Mouse (Mus musculus) hindbrain, embryonic 15.5 days (tissue): ENCODE measurements at regions not wholly inside any gene's neighbourhood (a gene's known extent, or its start where the extent isn't known, plus 50 kb on each side); places are given as distances from the start of the nearest gene placed in this dataset.

ENCODE experiments used
- ATAC-seq: fragments of 200-750 bp; cut with Nextera tagmentation; 2 replicates; pipeline ENCODE4 v1.8.0; 2017; ENCODE audit warnings: low read depth, moderate number of reproducible peaks, moderate TSS enrichment; ENCODE audit not compliant: low FRiP score
- H3K27ac ChIP-seq: fragments of 300-500 bp; sonication (generic); replicated peaks from 2 replicates; pipeline ENCODE4 v1.5.1; 2015; ENCODE audit warnings: mild to moderate bottlenecking, inconsistent platforms
- H3K27me3 ChIP-seq: fragments of 300-500 bp; sonication (generic); 2 replicates; pipeline ENCODE4 v1.6.1; 2015; ENCODE audit warnings: control low read depth, inconsistent platforms
- H3K36me3 ChIP-seq: fragments of 300-500 bp; sonication (generic); 2 replicates; pipeline ENCODE4 v1.6.1; 2015; ENCODE audit warnings: control low read depth, inconsistent platforms
- H3K4me1 ChIP-seq: fragments of 300-500 bp; sonication (generic); replicated peaks from 2 replicates; pipeline ENCODE4 v1.6.1; 2015; ENCODE audit warnings: control low read depth, inconsistent platforms
- H3K4me2 ChIP-seq: fragments of 300-500 bp; sonication (generic); 2 replicates; pipeline ENCODE4 v1.6.1; 2015; ENCODE audit warnings: moderate library complexity, mild to moderate bottlenecking, inconsistent platforms
- H3K4me3 ChIP-seq: fragments of 300-500 bp; sonication (generic); 2 replicates; pipeline ENCODE4 v1.5.1; 2015; ENCODE audit warnings: mild to moderate bottlenecking, inconsistent platforms
- H3K9ac ChIP-seq: fragments of 300-500 bp; sonication (generic); 2 replicates; pipeline ENCODE4 v1.6.1; 2015; ENCODE audit warnings: inconsistent platforms
- H3K9me3 ChIP-seq: fragments of 300-500 bp; sonication (generic); 2 replicates; pipeline ENCODE4 v1.6.1; 2016; ENCODE audit warnings: control low read depth, inconsistent platforms
- WGBS: fragments of 180-500 bp; shearing (Covaris S2); methylation state at CpG from one replicate; pipeline ENCODE4 v1.1.7; 2015; 5-methylcytosine and 5-hydroxymethylcytosine counted together

GRCm38 (mm10) chr4:30408525-30408924 is 1555.4 kb upstream of the Map3k7 start:
- H3K9me3 ChIP-seq: no peaks in the 10 kb centered on the region
- WGBS: 69% methylated on average over 2 of the region's 2 CpGs
- H3K9ac ChIP-seq: no peak overlapping the region
- no peaks in the 10 kb centered on the region for H3K36me3 ChIP-seq
- ATAC-seq: no peak
- H3K27me3 ChIP-seq: no peaks in the 10 kb centered on the region
- no peaks in the 10 kb centered on the region for H3K4me1 ChIP-seq
- H3K4me3 ChIP-seq: no peak overlapping the region
- H3K27ac ChIP-seq: no peak overlapping the region
- no peak overlapping the region for H3K4me2 ChIP-seq

- Histone ChIP-seq H3K4me2 (no peak overlapping the region), H3K27ac (no peak overlapping the region), H3K36me3 (no peaks in the 10 kb centered on the region), H3K4me1 (no peaks in the 10 kb centered on the region), H3K27me3 (no peaks in the 10 kb centered on the region), H3K9me3 (no peaks in the 10 kb centered on the region), H3K9ac (no peak overlapping the region), H3K4me3 (no peak overlapping the region)
- no peak for ATAC-seq
- whole genome bisulfite sequencing: 59% methylated on average over 6 of the region's 6 CpGs
These were observed 1516.3 kb upstream of the Map3k7 start for GRCm38 (mm10) chr4:30447644-30448043.

GRCm38 (mm10) chr4:30450395-30450794 is 1513.5 kb upstream of the Map3k7 start:
- Histone ChIP-seq H3K4me2 (no peak overlapping the region), H3K4me3 (no peak overlapping the region), H3K9me3 (no peaks in the 10 kb centered on the region), H3K36me3 (no peaks in the 10 kb centered on the region), H3K9ac (no peak overlapping the region), H3K4me1 (no peaks in the 10 kb centered on the region), H3K27me3 (no peaks in the 10 kb centered on the region), H3K27ac (no peak overlapping the region)
- WGBS: 83% methylated on average over 1 of the region's 1 CpGs
- ATAC-seq: no peak

DNA sequence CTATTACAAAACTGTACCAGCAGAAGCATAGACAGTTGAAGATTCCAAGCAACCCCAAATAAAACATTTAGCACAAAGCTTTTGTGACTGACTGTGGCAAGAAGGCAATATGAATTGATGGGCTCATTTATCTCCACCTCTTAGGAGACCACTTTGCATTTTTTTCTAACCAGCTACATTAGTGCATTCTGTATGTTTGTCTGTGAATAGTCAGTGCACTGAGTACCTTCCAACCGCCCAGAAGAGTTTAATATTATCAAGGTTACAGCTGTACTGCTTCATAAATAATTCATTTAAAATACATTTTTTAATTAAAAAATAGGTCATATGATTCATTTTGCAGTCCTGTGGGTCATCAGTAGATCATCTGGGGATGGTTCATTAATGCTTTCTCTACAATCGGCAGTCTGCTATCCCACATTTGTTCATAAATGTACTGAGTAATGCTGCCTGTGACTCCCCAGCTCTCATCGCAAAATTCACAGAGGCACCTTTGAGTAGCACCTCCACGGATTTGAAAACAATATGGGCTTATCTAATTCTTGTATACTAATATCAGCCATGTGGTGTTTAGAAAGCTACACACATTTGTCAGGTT is 1496.5 kb upstream of the Map3k7 start:
- 56% methylated on average over 4 of the region's 4 CpGs for WGBS
- Histone ChIP-seq H3K27me3 (no peaks in the 10 kb centered on the region), H3K9me3 (no peaks in the 10 kb centered on the region), H3K4me2 (no peak overlapping the region), H3K9ac (no peak overlapping the region), H3K4me1 (no peaks in the 10 kb centered on the region), H3K4me3 (no peak overlapping the region), H3K36me3 (no peaks in the 10 kb centered on the region), H3K27ac (no peak overlapping the region)
- ATAC-seq: peak; percentile 74; the same call in 1 of the 2 replicates

DNA sequence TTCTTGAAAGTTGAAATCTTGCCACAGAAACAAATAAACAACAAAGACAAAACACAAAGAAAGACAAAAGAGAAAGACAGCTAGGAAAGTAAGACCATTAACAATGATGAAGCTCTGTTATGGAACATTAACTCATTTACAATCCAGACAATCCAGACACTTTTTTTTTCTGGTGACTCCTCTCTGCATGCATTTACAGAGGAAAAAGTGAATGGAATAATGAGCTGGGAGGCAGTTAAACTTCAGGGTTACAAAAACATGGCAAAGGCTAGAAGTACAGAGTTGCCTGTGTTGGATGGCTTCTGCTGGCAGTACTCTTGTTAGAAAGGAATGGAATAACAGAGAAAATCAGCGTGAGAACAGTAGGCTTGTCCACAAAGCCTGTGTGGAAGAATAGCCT is 1487.3 kb upstream of the Map3k7 start:
- no peaks in the 10 kb centered on the region for H3K36me3 ChIP-seq
- ATAC-seq: no peak
- no peak overlapping the region for H3K9ac ChIP-seq
- H3K27ac ChIP-seq: no peak overlapping the region
- H3K9me3 ChIP-seq: no peaks in the 10 kb centered on the region
- H3K4me1 ChIP-seq: no peaks in the 10 kb centered on the region
- H3K27me3 ChIP-seq: no peaks in the 10 kb centered on the region
- WGBS: 10% methylated on average over 1 of the region's 1 CpGs
- no peak overlapping the region for H3K4me2 ChIP-seq
- H3K4me3 ChIP-seq: no peak overlapping the region

DNA sequence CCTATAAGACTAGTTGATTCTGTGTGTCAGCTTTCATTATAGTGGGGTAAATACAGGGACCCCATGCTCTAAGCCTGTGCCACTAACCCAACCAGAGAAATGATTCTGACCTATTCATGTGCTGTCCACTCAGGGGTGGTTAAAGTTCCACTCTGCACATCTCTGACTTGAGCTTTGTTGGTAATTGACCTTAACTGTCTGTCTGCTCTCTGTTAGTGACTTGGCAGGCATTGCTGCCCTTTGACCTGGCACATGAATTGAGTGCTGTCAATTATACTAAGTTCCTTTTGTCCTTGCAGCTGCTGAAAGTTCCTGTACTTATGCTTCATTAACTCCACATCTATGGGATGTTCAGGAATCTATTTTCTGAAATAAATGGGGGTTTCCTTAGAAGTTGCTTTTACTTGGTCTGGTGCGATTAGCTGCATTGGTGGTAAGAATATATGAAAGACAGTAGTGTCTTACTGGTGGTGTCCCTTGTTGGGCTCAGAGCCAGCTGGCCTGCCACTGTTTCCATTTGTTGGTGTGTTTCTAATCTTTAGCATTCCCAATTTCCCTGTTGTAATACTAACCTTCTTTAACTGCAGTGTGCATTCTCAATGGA is 1463.7 kb upstream of the Map3k7 start:
- Histone ChIP-seq H3K4me3 (no peak overlapping the region), H3K27ac (no peak overlapping the region), H3K4me1 (no peaks in the 10 kb centered on the region), H3K27me3 (no peaks in the 10 kb centered on the region), H3K4me2 (no peak overlapping the region), H3K9ac (no peak overlapping the region), H3K36me3 (no peaks in the 10 kb centered on the region), H3K9me3 (no peaks in the 10 kb centered on the region)
- peak; percentile 30; the same call in 1 of the 2 replicates for ATAC-seq
- 21% methylated on average over 1 of the region's 1 CpGs for WGBS
